Mouse (Mus musculus) megakaryocyte, embryonic 14.5 days (primary cell): ENCODE measurements around the gene Mphosph9.

Experiments
- FLI1 ChIP-seq: IDR thresholded peaks from 2 replicates; pipeline ENCODE4 v1.6.1; 2012; ENCODE audit warnings: low read length, inconsistent platforms, mixed read lengths
- GATA1 ChIP-seq: IDR thresholded peaks from 3 replicates; pipeline ENCODE4 v1.6.1; 2012; ENCODE audit warnings: mixed read lengths, low read length, inconsistent platforms, borderline replicate concordance

- TF ChIP-seq FLI1 (no peak), GATA1 (no peak)
These were observed 104.2 kb downstream of the Mphosph9 start for GRCm38 (mm10) chr5:124223574-124223973.
